Mouse (Mus musculus): ENCODE results near the gene Olfr819.
"Not testable (repeated sequence)": the region's sequence is repeated elsewhere in the genome, so short reads cannot be mapped to it uniquely, and the experiment has no call there.

- TF ChIP-seq CTCF (IDR thresholded peaks at IDR 0.05; ENCODE audit: borderline replicate concordance, extremely low read depth, insufficient read depth, insufficient read length); POLR2A (IDR thresholded peaks at IDR 0.05; ENCODE audit: borderline replicate concordance, extremely low read depth, insufficient read depth, insufficient read length, poor library complexity, severe bottlenecking): not testable (repeated sequence)
Observed at GRCm38 (mm10) chr10:129966232-129966631, 834 bp downstream of the Olfr819 start.
